Mouse (Mus musculus) lung, postnatal 14 days (tissue): ENCODE measurements at regions not wholly inside any gene's neighbourhood (a gene's known extent, or its start where the extent isn't known, plus 50 kb on each side); places are given as distances from the start of the nearest gene placed in this dataset.
"Not testable (repeated sequence)": the region's sequence is repeated elsewhere in the genome, so short reads cannot be mapped to it uniquely, and the experiment has no call there.

ENCODE experiments used
- DNase-seq: peaks from one replicate; pipeline ENCODE4 v3.0.0; 2021

DNA sequence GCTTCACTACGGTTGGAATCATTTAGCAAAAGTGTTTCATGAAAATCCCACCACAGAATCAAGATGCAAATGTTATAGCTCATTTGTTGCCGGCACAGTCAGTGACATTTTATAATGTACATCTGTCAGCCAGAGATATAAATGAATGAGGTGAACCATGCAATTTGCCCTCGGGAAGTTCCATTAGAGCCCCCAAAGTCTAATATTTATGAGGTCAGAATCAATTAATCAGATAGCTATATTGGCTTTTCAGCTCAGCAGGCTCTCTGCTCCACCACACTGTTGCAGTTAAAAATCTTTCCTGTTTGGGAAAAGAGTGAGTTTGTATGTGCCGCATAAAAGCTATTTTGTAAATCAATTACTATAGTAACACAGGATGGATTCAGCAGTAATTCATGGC is 430.7 kb upstream of the Nrsn1 start:
- no peak for DNase-seq

DNA sequence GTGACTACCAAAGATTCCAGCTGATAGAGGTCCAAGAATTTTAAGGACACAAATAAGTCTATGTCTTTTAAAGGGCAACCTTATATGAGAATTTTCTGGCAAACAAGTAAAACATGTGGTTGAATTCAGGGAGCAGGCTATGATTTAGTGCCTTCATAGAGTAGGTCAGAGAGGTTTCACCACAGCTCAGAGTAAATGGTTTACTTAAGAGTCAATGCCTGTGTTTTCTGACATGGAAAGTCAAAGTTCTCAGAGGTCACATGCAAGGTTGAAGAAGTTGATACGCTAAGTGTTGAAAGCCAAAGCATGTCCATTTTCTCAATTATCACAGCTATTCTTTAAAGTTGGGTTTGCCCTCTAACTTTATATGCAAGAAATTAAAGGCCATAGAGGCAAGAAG is 425.7 kb upstream of the Nrsn1 start:
- DNase-seq: no peak

- peak; percentile 2 for DNase-seq
Measured at GRCm38 (mm10) chr13:25695017-25695604, 424.8 kb upstream of the Nrsn1 start.

GRCm38 (mm10) chr13:25678221-25678735 is 408.0 kb upstream of the Nrsn1 start:
- no peak for DNase-seq

- DNase-seq: no peak
Measured at GRCm38 (mm10) chr13:25675208-25675607, 404.9 kb upstream of the Nrsn1 start.

GRCm38 (mm10) chr13:25666022-25666421 is 395.7 kb upstream of the Nrsn1 start:
- no peak for DNase-seq

DNA sequence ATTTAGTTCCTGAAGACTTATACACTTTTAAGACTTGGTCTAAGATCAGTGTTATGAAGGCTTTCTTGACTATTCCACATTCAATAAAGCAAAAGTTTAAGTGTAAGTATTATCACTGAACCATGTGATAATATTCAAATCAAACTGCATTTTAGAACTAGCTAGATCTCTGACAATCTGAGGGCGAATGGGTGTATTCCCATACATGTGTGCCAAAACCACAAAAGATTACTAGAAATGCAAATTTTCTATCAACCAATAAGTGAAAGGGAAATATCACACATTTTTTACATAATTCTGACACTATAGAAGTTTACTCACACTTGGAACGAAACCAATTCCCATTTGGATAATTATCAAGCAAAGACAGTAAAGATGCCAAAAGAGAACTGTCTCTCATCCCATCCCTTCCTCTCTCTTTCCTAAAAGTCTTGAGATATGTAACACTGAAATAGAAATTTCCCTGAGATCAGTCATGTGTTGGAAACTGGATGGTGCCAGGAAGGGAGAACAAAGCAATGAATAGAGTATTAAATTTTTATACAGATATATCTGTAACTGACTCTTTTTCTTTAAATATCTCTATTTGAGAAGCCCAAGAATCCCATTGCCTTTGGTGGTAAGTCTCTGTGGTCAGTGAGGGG is 394.8 kb upstream of the Nrsn1 start:
- no peak for DNase-seq

DNA sequence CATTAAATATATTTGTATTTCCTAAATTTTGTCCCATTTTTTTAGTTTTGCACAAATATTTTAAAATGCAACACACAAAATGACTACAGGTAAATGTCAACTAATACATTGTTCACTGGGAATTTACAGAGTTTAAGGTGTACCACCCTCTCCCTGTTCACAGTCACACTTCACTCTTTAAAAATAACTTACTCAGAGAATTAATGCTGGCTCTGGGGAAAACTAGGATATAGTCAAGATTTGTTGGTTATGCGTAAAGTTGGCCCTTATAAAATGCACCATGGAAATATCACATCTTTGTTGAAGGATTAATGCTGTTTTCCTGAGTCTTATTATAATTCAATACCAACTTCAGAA is 378.1 kb upstream of the Nrsn1 start:
- no peak for DNase-seq

DNA sequence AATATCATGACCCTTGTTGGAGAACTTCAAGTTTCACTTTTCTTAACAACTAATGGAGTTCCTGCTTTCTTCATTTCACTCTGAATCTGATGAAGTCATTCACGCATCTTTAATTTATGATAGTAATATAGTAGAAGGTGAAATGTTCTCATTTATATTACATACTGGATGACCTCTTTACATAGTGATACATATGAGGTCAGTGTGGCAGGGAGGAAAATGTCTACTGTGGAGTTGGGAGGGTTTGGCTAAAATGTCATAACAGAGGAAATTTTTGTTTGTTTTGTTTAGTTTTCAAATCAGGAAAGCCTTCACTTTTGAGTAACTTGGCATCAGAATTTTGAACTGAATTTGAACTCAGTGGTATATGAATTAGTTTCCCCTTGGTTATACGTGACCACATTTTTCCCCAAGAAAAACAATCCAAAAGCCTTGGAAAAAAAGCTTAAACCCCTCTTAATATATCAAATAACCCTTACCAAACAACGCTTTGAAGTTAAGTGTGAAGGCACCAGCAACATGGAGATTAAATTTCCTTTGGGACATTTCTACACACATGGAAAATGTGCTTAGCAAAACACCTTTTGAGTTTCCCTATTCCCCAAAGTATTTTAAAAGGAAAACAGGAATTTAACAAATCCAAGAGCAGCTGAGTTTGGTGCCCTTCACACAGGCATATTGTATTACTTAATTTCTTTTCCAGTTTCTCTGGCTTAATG is 377.6 kb upstream of the Nrsn1 start:
- no peak for DNase-seq

GRCm38 (mm10) chr13:25639522-25640291 is 369.4 kb upstream of the Nrsn1 start:
- peak; percentile 0 for DNase-seq

- DNase-seq: peak; percentile 61
Measured at GRCm38 (mm10) chr13:25629466-25629865, 359.2 kb upstream of the Nrsn1 start.

- DNase-seq: no peak
Measured at GRCm38 (mm10) chr13:25617578-25617977, 347.3 kb upstream of the Nrsn1 start.

GRCm38 (mm10) chr13:25611986-25612385 is 341.7 kb upstream of the Nrsn1 start:
- no peak for DNase-seq

DNA sequence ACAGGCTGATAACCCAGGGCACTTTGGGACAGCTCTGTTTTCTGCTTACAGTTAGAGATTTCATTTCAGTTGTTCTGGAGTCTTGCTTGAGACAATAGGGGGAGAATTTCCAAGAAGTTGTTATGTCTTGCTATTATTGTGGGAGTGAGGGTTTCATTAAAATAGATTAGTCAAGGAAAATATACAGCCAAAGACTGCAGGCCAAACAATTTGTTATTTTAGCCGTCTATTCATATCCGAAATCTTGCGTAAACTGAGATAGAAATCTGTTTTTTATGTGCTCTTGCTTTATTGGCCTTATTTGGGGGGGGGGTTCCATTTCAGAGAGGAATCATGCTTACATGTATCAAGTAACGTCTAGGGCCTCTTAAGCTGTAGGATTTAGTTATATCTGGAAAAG is 339.3 kb upstream of the Nrsn1 start:
- no peak for DNase-seq

- no peak for DNase-seq
Measured at GRCm38 (mm10) chr13:25609241-25609640, 338.9 kb upstream of the Nrsn1 start.

DNA sequence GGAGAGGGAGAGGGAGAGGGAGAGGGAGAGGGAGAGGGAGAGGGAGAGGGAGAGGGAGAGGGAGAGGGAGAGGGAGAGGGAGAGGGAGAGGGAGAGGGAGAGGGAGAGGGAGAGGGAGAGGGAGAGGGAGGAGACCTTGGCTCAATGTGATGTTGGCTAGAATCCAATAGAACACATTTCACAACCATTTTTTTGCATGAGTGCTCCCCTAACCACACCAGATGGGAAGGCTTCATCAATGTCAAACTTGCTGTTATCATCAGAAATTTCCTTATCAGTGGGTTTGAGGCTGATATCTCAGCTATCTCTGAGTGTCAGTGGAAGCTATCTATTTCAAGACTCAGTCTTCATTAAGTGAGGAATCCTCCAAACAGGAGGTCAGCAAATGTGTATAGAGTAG is 331.0 kb upstream of the Nrsn1 start:
- not testable (repeated sequence) for DNase-seq

DNA sequence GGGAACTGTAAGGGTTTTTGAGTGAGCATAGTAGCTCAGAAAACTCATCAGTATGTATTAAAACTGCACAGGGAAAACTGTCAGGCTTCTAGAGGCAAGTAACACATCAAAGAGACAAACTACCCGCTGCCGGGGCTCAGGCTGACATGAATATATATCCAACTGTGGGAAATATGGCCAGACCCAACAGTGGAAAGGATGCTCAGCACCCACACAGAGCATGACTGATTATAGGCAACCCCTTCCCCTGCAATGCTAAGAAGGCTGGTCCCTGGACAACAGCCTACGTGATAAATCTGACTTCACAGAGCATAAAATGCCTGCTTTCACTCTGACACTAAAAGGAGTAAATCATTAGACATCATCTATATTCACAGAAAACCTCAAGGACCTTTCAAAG is 324.3 kb upstream of the Nrsn1 start:
- no peak for DNase-seq

DNA sequence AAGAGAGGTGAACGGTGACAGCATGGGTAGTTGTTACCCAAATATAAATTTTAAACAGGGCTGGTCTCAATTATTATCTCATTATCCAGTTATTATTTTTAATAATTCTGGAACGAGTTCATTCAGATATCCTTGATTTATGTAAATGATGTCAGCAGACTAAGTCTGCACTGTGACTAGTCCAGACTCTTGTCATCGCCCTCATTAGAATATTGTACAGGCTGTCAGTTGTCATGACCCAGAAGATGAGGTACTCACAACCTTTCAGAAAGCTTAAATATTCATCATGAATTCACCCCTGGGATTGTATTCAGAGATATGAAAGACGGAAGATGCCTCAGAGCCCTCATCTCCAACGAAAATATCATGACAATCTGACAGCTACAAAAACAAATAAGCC is 300.3 kb upstream of the Nrsn1 start:
- DNase-seq: no peak

- peak; percentile 44 for DNase-seq
Measured at GRCm38 (mm10) chr13:25562746-25563145, 292.4 kb upstream of the Nrsn1 start.

DNA sequence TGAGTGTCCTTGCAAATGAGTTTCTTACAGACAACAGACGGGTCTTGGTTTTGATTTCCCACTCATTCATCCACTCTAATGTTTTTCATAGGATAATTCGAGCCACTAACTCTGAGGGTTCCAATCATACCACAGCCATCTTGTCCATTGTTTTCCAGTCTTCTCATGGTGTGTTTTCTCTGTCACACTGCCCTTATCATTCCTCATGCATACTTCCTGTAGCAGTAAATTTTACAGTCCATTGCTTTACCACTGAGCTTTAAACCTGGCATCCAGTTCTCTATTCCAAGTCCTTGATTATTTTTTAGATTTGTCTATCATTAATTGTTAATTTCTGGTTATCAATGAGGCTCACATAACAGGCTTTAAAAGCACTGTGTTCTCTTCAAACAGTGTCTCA is 290.0 kb upstream of the Nrsn1 start:
- DNase-seq: no peak

GRCm38 (mm10) chr13:25554962-25555361 is 284.7 kb upstream of the Nrsn1 start:
- DNase-seq: no peak

- no peak for DNase-seq
Measured at GRCm38 (mm10) chr13:25548551-25548950, 278.2 kb upstream of the Nrsn1 start.
